Mouse (Mus musculus) erythroblast, embryonic 14.5 days (primary cell): ENCODE results near the gene Gldc.

Experiments used
- GATA1 ChIP-seq: IDR thresholded peaks from 2 replicates; pipeline ENCODE4 v1.6.1; 2012; ENCODE audit warnings: low read length, inconsistent platforms, mixed read lengths
- TAL1 ChIP-seq: IDR thresholded peaks from 3 replicates; pipeline ENCODE4 v1.6.1; 2012; ENCODE audit warnings: low read length, inconsistent platforms, mixed read lengths

GRCm38 (mm10) chr19:30100571-30100970 lies 74.7 kb downstream of the Gldc start:
- TF ChIP-seq GATA1 (no peak), TAL1 (no peak)
